In the genomic region with DNA sequence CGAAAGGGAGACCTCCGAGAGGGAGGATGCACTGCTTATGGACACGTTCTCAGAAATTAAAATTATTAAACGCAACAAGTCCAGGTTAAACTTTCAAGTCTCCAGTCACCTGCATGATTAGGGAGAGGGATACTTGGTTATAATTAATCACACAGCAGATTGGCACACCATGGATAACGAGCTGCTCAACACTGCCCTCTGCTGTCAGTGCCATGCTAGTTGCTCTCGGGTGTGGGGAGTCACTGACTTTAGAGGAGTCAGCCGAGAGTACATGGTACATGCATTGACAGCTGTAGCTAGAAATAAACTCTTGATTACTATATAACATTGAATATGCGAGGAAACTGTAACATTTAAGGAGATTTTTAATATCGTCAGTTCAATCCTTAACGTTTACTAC, we compare ENCODE assay signal across 10 mouse cellular contexts.
DNase-seq lines count a peak whose midpoint lies in the region; ATAC-seq and TF ChIP-seq lines count a peak whose summit lies in the region.
"Had no signal": no experiment of that assay in that cellular context is flagged by ENCODE, and none has a peak within 500 bp of the region (broad histone marks: within the 10 kb centered on the region; RNA-seq: fewer than 3 reads in every experiment).

No protein-coding gene starts in this region.

- intact Hi-C loops in heart, postnatal 10 days (cut with DNase I), result loop anchor here (5.0 kb wide), 1 partner anchor 117 kb away; no protein-coding TSS in a partner anchor

- ATAC-seq in Patski, result no peak

- H3K27me3 ChIP-seq in Patski, result no peaks in the 10 kb centered on the region
- H3K27me3 ChIP-seq: embryonic facial prominence, embryonic 15.5 days; liver, embryonic 15.5 days had no signal

- CTCF ChIA-PET in Patski (lab: Charles Lee), result interaction anchor here (0.9 to 1.4 kb wide), 6 partner anchors 10 to 352 kb away, joined by 3 to 9 read pairs (median 4); no protein-coding TSS in a partner anchor

- TF ChIP-seq CTCF in Patski (IDR thresholded peaks at IDR 0.05), result peak; percentile 82

- in situ Hi-C loops in Patski (cut with MboI; ENCODE audit: low pct_unique_long_range_greater_than_20kb), result no loop called here

- peak; percentile 38 to 51 for DNase-seq in heart, postnatal 10 days
- no peak for DNase-seq in heart, adult 9 months (ENCODE audit: low spot score in 2 of 2)
- DNase-seq in 416B (ENCODE audit: low read depth), result peak; percentile 39
- DNase-seq in Patski (ENCODE audit: low read depth, low spot score), result no peak
- DNase-seq in cerebellum, postnatal 25 days, result peak; percentile 72 to 83
- DNase-seq in kidney, postnatal 4 days, result peak; percentile 77
- DNase-seq in ovary, postnatal 14 days (ENCODE audit: low spot score), result peak; percentile 31
- no peak for DNase-seq in yolk sac, embryonic 10.5 days (ENCODE audit: low spot score)

- POLR2A ChIA-PET in Patski (lab: Charles Lee), result no interaction called here

Comparison
In these comparisons a context has a peak if more than half of its experiments do, and no peak if none do; other contexts are left out.
1. DNase-seq: peak in heart, postnatal 10 days (2 of 2), 416B (single experiment), cerebellum, postnatal 25 days (2 of 2), kidney, postnatal 4 days (2 of 2) and ovary, postnatal 14 days (single experiment); none in heart, adult 9 months (0 of 2), Patski (single experiment) and yolk sac, embryonic 10.5 days (single experiment).